Mouse (Mus musculus) forebrain, embryonic 15.5 days (tissue): ENCODE measurements around the gene Chst2. TPM values are rescaled to one million over a fixed set of nuclear protein-coding genes. Genes with fewer than 3 reads are reported as not detected.

Experiments
- ATAC-seq: fragments of 200-750 bp; cut with Nextera tagmentation; replicated peaks from 2 replicates; pipeline ENCODE4 v1.8.0; 2017; ENCODE audit warnings: mild to moderate bottlenecking, moderate TSS enrichment, moderate library complexity
- H3K27ac ChIP-seq: fragments of 300-500 bp; sonication (generic); replicated peaks from 2 replicates; pipeline ENCODE4 v1.5.1; 2015; ENCODE audit warnings: mild to moderate bottlenecking, inconsistent platforms
- H3K27me3 ChIP-seq: fragments of 300-500 bp; sonication (generic); 2 replicates; pipeline ENCODE4 v1.6.1; 2015; ENCODE audit warnings: inconsistent platforms
- H3K36me3 ChIP-seq: fragments of 300-500 bp; sonication (generic); 2 replicates; pipeline ENCODE4 v1.6.1; 2015; ENCODE audit warnings: mild to moderate bottlenecking, inconsistent platforms
- H3K4me1 ChIP-seq: fragments of 300-500 bp; sonication (generic); 2 replicates; pipeline ENCODE4 v1.6.1; 2015; ENCODE audit warnings: inconsistent platforms
- H3K4me2 ChIP-seq: fragments of 300-500 bp; sonication (generic); replicated peaks from 2 replicates; pipeline ENCODE4 v1.6.1; 2015; ENCODE audit warnings: mild to moderate bottlenecking, inconsistent platforms
- H3K4me3 ChIP-seq: fragments of 300-500 bp; sonication (generic); 2 replicates; pipeline ENCODE4 v1.5.1; 2015; ENCODE audit warnings: mild to moderate bottlenecking, inconsistent platforms
- H3K9ac ChIP-seq: fragments of 300-500 bp; sonication (generic); replicated peaks from 2 replicates; pipeline ENCODE4 v1.6.1; 2015; ENCODE audit warnings: mild to moderate bottlenecking, inconsistent platforms
- H3K9me3 ChIP-seq: fragments of 300-500 bp; sonication (generic); 2 replicates; pipeline ENCODE4 v1.6.1; 2016; ENCODE audit warnings: inconsistent platforms
- WGBS: fragments of 180-500 bp; shearing (Covaris S2); methylation state at CpG from one replicate; pipeline ENCODE4 v1.1.7; 2015; ENCODE audit warnings: mixed read lengths; 5-methylcytosine and 5-hydroxymethylcytosine counted together
- polyA plus RNA-seq: library from polyadenylated mRNA; unstranded; fragments of >200 nt; fragmentation: Nextera tagmentation; extraction: Ambion mirVana; gene quantifications from 2 replicates; pipeline ENCODE4 v1.2.1, GENCODE M21; 2015

The Chst2 gene
- polyA plus RNA-seq, 1 experiment from 2014 or later: 13.0 TPM

- Histone ChIP-seq H3K27me3 (no peaks in the 10 kb centered on the region), H3K9ac (no peak overlapping the region), H3K4me2 (no peak overlapping the region), H3K27ac (no peak overlapping the region), H3K4me3 (no peak overlapping the region), H3K9me3 (no peaks in the 10 kb centered on the region), H3K4me1 (no peaks in the 10 kb centered on the region), H3K36me3 (no peaks in the 10 kb centered on the region)
- no peak for ATAC-seq
- 13% methylated on average over 2 of the region's 2 CpGs for WGBS
Measured at GRCm38 (mm10) chr9:95351968-95352367, 54.6 kb downstream of the Chst2 start.

- no peak overlapping the region for H3K4me2 ChIP-seq
- H3K27ac ChIP-seq: no peak overlapping the region
- ATAC-seq: no peak
- no peaks in the 10 kb centered on the region for H3K9me3 ChIP-seq
- H3K4me3 ChIP-seq: no peak overlapping the region
- H3K27me3 ChIP-seq: no peaks in the 10 kb centered on the region
- no peaks in the 10 kb centered on the region for H3K36me3 ChIP-seq
- H3K4me1 ChIP-seq: no peaks in the 10 kb centered on the region
- 75% methylated on average over 4 of the region's 4 CpGs for WGBS
- no peak overlapping the region for H3K9ac ChIP-seq
Measured at GRCm38 (mm10) chr9:95350550-95350949, 56.0 kb downstream of the Chst2 start.

Other genes starting within 250 kb of the Chst2 start
- 154 and 162 TPM in 2 replicates for gene U2surp, start 105.3 kb upstream of the Chst2 start, polyA plus RNA-seq
- gene Paqr9, start 152.9 kb upstream of the Chst2 start, polyA plus RNA-seq: 2.9 and 3.2 TPM in 2 replicates
- gene Pcolce2, start 230.9 kb upstream of the Chst2 start, polyA plus RNA-seq: 2.0 and 2.4 TPM in 2 replicates